Mouse (Mus musculus): ENCODE data around the gene Sp4.

DNA sequence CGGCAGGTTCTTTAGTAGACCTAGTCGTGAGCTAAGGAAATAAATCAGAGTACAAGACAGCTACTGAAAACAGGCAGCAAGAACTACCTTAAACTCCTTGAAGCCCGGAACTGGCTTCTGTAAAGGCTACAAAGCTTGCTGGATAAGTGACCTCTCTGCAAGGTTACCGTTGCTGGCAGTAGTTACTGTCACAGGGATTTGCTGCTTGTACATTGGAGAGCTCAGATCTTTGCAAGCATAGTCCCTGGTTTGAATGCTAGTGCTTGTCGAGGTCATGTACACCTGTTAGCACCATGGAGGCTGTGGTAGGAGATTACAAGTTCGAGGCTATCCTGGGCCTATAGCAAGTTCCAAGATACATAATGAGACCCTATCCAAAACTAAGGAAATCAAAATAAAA lies 16.1 kb downstream of the Sp4 start:
- TF ChIP-seq CTCF (IDR thresholded peaks at IDR 0.05; ENCODE audit: borderline replicate concordance, extremely low read depth, insufficient read depth, insufficient read length): no peak
- TF ChIP-seq POLR2A (IDR thresholded peaks at IDR 0.05; ENCODE audit: borderline replicate concordance, extremely low read depth, insufficient read depth, insufficient read length, poor library complexity, severe bottlenecking): no peak

Measured in brain, embryonic 14.5 days (tissue).